Mouse (Mus musculus) adrenal gland, postnatal 4 days (tissue): ENCODE data around the gene Gclc. TPM values are rescaled to one million over a fixed set of nuclear protein-coding genes. Genes with fewer than 3 reads are reported as not detected.
"Not testable (repeated sequence)": the region's sequence is repeated elsewhere in the genome, so short reads cannot be mapped to it uniquely, and the experiment has no call there.

Source experiments
- DNase-seq, 2 experiments: peaks; one replicate each; pipeline ENCODE4 v3.0.0; 2021 to 2022; ENCODE audit warnings: low spot score in 2 of 2, mixed read lengths in 2 of 2
- total RNA-seq, 2 experiments: library from RNA; stranded (reverse); gene quantifications; 2 replicates each; pipeline ENCODE4 v1.2.3; 2021

Gclc gene
- total RNA-seq, 2 experiments from 2014 or later = 45.1 to 45.5 TPM

DNA sequence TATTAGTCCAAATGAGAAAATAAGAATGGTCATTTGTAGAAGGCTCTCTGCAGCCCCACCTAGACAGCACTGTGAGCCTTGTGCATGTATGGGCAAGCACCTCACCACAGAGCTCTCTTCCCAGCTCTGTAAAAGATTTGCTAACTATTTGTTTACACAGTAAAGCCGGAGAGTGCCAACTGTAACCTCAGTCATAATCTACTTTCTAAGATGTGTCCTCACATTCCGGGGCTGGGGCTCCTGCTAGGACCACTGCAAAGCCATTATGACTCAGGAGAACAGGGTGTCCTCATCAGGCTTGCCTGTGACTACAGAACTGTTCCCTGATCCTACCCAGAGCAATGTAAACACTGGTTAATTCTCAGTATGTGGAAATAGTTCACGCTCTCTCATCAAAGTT, 9.5 kb upstream of the Gclc start:
- DNase-seq = no peak

GRCm38 (mm10) chr9:77746315-77746714, 8.0 kb upstream of the Gclc start:
- no peak for DNase-seq

GRCm38 (mm10) chr9:77748292-77748691, 6.0 kb upstream of the Gclc start:
- DNase-seq = not testable (repeated sequence)

DNA sequence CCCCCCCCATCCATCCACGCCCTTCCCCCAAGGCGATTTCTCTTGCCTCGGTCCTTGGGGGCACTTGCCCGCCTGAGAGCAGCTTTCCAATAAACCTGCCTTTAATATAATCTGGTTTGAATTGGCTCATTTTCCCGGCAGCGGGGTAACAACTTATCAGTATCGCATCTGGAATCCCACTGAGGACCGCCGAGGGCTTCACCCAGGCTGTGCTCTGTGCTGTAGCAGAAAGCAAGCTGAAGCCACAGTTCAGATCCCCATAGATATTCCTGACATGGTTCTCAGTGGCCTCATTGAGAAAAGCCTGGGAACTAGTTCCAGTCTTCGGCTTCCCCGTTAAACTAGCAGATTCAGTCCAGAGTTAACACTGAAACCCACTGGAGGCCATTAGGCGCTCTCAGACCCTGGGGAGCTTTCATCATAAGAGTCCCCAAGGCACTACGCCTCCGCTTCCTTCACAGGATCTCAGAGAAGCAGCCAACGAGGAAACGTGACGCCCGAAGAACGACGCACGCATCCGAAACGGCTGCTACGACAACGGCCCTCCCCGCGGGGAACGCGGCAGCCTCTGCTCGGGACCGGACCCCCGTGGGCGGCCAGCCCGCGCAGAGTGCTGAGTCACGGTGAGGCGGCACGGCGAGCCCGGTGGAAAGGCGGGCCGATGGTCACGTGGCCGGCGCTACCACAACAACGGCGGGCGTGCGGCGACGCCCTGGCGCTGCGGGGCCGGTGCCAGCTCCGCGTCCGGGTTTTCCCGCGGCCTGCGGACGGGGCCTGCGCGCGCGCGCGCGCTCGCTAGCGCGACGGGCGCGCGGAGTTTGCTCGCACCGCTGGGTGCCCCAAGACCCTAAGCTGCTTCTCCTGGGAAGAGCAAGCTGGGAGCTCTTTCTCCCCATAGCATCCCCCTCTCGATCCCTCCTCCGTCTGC, 3.9 kb upstream of the Gclc start:
- DNase-seq = peak; percentile 87 to 88

DNA sequence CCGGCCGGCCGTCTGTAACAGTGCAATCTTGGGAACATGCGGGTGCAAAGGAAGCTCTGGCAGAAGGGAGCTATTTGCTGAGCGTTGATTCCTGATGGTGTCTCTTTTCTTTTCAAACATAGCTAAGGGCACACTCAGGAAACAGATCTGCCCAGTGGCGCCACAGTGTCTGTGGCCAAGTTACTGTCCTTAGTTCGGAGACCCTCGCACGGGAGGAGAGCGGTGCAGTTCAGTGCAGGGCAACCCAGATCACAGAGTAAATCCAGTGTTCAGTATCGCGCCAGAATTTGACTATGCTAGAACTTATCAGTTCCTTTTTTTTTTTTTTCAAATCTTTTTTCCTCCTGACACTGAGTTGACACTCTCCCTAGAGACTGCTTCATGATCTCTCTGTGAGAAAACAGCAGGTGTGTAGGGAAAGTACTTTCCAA, 3.2 kb upstream of the Gclc start:
- DNase-seq = peak in 1 of 2 experiments; percentile 19

GRCm38 (mm10) chr9:77754728-77755402, 530 bp downstream of the Gclc start:
- peak; percentile 21 to 57 for DNase-seq

GRCm38 (mm10) chr9:77755403-77755784, 1.1 kb downstream of the Gclc start:
- DNase-seq = no peak

GRCm38 (mm10) chr9:77756076-77756475, 1.7 kb downstream of the Gclc start:
- no peak for DNase-seq

DNA sequence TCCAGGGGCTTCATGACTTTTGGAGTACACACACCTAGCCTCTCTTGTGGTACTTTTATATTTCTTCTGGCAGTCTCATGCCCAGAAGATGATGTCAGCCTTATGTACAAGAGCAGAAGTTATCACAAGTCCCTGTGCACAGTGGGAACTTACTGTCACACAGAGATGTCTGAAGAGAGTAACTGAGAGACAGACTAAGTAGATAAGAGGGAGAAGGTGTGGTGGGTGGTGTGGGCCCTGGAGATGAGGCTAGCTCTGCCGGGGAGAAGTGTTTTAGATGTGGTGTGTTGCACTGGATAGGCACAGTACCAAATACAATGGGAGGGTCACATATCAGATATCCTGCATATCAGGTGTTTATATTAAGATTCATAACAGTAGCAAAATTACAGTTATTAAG, 3.0 kb downstream of the Gclc start:
- no peak for DNase-seq

DNA sequence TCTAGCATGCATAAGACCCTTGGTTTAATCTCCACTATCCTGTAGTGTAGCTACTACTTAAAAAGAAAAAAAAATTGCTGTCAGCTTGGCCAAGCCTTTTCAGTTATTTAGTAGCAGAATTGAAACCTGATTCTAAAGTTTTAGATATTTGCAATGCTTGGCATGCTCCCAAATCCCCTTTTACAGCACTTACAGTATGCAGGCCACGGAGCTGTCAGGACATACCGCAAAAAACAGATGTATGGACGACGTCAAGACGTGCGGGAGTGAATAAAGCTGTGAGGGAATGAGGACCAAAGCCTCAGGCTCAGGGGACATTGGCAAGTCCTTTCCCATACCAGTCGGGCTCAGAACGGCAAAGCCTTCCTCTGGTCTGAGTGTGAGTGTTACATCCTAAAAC, 4.1 kb downstream of the Gclc start:
- DNase-seq = no peak

GRCm38 (mm10) chr9:77759111-77759510, 4.8 kb downstream of the Gclc start:
- DNase-seq = no peak

GRCm38 (mm10) chr9:77759756-77760155, 5.4 kb downstream of the Gclc start:
- DNase-seq = no peak

DNA sequence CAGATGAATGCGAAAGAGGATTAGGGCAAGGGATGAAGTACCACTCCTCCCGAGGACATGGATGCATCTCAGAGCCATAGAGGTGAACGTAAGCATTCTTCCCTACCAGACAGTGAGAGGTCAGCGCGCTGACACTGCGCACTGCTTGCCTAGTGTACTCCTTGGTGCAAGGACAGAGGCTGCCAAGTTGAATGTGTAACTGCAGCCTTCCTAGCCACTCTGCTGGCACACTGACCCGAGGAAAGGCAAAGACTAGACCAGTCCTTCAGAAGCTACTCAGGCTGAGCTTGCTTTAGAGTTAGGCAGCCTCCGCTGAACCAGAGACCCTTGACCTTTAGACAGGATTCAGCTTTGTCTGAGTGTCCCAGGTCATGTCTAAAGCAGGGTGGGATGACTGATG, 11.9 kb downstream of the Gclc start:
- no peak for DNase-seq

DNA sequence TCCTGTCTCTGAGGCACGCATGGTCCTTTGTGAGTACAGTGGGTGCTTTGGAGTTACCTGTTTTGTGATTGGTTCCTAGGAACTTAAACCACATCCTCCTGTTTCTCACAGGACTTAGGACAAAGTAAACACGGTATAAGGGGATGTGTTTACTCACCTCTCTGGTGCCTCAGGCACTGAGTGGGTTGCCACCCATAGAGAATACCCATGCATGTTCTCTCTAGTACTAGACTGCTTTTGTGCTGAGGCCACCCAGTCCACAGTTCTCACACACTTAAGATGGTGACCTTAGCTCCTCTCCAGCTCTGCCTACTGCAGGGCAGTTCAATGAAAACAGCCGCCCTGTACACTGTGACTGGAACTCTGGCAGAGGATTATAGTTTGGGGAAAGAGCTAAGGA, 12.4 kb downstream of the Gclc start:
- no peak for DNase-seq

DNA sequence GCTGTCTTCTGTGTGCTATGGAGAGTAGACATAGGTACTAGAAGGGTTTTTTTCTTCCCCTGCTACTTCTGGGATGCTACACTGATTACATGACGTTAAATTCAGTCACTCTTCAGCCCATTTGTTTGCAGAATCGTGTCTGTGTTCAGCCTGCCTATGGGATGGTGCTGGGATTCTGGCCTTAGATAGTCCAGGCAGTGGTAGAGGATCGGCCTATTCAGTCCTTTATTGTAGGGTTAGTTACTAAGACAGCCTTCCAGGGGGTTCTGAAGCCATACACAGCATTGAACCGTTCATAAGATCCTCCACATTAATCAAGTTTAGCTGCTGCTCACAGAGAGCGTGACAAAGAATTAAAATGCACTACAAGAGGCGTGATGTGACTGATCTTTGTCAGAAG, 16.6 kb downstream of the Gclc start:
- no peak for DNase-seq

- DNase-seq = no peak
Measured at GRCm38 (mm10) chr9:77771330-77771729, 17.0 kb downstream of the Gclc start.

DNA sequence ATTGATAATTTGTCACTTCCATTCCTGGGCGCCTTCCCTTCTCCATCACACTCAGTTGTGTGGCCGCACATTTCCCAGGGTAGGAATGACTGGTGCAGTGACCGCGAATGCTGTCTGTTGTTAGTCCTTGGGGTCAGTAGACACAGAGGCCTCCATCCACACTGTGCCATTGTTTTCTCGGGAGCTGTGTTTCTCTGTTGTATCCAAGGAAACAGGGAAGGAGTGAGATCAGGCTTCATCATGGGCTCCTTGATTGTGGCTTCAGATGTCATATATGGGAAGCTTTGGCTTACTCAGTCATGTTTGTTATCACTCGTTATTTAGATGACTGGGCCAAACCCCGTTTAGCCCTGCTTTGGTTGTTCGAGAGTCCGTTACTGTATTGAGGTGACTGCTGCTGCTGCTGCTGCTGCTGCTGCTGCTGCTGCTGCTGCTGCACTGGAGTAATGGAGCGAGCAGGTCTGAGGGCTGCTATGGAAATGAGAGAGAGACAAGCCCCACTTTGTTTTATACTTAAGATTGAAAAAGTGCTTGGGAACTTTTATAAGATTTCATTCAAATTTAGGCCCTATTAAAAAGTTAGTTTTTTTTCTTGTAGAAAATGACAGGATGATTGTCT, 17.5 kb downstream of the Gclc start:
- DNase-seq = no peak

- no peak for DNase-seq
Measured at GRCm38 (mm10) chr9:77776720-77777515, 22.6 kb downstream of the Gclc start.

DNA sequence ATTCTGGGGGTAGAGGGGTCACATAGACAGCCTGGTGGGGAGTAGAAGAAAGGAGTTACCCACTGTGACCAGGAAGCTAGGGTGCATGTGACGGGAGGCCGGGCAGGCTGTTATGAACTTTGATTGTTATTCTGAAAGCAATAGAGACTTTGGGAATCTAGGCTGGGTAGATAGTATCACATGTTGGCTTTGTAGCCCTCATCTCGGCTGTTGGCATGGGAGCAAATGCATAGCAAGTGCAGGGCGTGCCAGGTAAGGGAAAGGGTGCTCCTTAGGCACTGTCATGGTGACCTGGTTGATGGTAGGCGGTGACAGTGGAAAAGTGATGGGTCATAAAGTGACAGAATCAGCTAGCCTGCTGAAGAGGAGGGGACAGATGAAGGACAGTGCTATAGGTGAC, 23.3 kb downstream of the Gclc start:
- no peak for DNase-seq

DNA sequence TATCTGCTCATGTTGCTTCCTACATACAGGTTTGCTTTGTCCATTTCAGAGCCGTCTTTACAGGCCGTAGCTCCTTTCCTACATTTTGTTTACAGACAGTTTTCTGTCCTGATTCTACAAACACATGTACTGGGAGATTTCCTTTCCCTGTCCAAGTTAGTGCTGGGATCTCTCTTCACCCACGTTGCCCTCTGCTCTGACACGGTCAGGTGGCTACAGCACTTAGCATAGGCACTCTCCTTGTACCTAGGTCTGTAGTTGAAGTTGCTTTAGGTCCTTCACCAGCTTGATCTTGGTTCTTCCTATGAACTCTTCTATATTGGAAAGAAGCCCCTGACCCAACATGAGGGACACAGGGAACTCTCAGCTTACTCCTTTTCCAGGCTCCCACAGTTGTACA, 25.4 kb downstream of the Gclc start:
- no peak for DNase-seq

DNA sequence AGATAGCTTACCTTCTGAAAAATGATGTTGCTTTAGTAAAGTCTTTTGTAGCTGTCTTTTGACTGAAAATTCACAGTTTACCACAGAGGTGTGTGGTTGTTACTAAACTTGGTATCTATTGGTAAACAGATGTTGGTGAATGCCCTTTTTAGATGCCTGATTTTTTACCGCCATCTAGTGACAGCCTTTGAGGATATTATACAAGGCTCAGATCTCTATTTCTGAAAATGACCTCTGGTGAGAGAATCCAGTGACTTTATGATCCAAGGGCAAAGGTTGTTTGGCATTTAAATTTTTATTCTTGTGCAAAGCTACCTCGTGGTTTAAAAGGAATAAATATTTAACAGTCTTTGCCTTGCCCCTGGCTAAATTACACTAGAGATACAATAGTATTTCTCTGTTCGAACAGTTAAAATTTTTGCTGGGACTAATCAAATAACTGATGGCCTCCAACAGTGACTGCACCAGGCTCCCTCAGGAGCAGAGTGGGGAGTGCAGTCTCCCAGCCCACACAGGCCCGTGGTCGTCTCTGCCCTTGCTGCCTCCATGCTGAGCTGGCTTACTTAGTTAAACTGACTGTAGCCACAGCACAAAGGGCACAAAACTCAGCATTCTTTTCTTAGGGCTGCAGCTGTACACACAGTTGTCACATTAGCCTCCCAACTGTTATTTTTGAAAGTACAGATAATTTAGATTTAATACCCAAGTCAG, 27.3 kb downstream of the Gclc start:
- no peak for DNase-seq
